Mouse (Mus musculus): ENCODE measurements around the gene Gm8947.
"Not testable (repeated sequence)": the region's sequence is repeated elsewhere in the genome, so short reads cannot be mapped to it uniquely, and the experiment has no call there.

The Gm8947 gene

DNA sequence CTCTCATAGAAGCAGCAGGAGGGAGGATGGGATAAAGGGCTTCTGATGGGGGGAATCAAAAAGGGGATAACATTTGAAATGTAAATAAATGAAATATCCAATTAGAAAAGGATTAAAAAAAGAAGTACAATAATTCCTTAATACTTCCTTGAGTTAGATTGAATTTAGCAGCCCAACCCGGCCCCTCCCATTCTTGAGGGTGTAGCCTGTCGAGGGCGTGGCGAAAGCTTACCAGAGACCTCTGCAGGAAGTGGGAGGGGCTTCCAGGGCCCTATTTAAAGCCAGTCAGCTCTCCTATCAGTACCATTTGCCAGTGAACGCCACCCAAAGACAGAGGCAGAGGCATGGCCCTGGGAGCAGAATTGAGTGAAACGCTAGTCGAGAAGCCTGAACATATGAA, 9.9 kb upstream of the Gm8947 start, which contains the start of gene Gm47985:
Gm47985 (plus strand) TSS at position 272 of the 400 bp plus-strand sequence.
- not testable (repeated sequence) for DNase-seq

DNA sequence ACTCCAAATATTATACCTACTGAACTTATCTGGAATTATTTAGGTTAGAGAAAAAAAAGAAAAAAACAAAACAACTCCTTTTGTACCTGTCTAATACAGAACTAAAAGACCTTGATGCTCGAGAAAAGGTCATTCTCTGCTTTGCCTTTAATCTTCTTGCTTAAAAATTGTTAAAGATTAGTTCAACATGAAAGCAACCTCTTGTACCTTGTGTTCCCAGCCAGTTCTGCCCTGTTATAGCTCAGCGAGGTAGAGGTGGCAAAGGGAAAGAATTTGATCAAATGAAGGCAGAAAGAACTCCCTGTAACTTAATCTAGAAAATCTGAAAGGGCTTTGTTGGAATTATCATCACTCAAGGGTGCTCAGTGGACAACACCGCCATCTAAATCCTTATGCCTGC, 6.0 kb upstream of the Gm8947 start:
- DNase-seq, result not testable (repeated sequence)

DNA sequence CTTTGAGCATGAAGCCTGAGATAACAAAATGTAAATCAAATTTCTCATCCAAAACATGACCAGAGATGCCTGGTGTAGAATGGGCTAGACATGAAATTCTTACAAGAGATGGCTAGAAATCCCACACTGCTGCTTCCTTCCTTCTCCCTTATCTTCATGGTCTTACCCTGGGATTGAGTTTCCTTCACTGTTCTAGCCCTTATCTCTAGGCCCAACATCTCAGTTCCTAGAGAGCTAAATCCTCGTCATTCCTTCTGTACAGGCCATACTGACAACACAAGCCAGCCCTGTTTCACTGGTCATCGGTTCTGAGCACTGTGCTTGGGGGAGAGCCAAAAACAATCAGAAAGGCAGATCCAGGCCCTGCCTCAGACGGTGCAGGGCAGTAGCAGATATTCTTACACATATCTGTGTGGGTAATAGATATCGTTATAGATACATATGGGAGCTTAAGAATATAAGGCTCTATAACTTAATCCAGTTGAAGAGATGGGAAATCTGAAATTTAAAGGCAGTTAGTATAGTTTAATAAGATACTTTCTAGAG, 5.2 kb upstream of the Gm8947 start:
- not testable (repeated sequence) for DNase-seq

DNA sequence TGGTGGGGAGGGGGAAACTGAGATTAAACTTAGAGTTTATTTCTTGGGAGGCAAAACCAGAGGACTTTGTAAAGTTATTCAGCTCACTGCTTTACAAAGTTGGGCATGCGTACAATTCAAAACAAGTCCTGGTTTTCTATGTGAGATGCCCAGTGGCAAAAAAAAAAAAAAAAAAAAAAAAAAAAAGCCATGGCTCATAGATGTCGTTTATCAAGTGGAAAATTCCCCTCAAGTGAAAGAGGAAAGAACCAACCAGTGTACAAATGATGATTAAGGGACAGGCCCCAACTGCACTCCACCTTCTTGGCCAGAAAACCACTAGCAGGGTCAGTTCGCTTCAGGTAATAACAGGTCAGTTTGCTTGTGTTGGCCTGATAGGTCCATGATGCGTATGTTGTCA, 3.7 kb upstream of the Gm8947 start:
- no peak for DNase-seq

DNA sequence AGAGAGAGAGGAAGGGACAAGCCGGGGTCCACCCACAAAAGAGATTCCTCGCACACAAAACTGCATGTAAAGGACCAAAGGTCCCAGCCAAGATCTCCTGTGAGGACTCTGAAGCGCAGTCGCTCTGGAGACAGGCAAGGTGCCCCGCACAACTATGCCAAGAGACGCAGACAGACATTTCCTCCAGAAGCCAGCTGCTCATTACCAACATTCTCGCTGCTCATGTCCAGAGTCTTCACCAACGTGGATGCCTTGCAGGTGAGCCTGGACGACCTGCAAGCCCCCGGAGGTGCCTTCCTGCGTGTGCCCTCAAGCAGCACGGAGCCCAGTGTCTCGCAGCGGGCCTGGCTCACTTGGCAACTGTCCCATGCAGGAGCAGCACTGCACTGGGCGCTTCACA, 563 bp downstream of the Gm8947 start:
- DNase-seq, result not testable (repeated sequence)

DNA sequence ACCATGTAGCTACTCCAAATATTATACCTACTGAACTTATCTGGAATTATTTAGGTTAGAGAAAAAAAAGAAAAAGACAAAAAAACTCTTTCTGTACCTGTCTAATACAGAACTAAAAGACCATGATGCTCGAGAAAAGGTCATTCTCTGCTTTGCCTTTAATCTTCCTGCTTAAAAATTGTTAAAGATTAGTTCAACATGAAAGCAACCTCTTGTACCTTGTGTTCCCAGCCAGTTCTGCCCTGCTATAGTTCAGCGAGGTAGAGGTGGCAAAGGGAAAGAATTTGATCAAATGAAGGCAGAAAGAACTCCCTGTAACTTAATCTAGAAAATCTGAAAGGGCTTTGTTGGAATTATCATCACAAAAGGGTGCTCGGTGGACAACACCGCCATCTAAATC, 3.8 kb downstream of the Gm8947 start:
- not testable (repeated sequence) for DNase-seq

DNA sequence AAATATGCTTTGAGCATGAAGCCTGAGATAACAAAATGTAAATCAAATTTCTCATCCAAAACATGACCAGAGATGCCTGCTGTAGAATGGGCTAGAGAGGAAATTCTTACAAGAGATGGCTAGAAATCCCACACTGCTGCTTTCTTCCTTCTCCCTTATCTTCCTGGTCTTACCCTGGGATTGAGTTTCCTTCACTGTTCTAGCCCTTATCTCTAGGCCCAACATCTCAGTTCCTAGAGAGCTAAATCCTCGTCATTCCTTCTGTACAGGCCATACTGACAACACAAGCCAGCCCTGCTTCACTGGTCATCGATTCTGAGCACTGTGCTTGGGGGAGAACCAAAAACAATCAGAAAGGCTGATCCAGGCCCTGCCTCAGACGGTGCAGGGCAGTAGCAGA, 4.5 kb downstream of the Gm8947 start:
- not testable (repeated sequence) for DNase-seq

DNA sequence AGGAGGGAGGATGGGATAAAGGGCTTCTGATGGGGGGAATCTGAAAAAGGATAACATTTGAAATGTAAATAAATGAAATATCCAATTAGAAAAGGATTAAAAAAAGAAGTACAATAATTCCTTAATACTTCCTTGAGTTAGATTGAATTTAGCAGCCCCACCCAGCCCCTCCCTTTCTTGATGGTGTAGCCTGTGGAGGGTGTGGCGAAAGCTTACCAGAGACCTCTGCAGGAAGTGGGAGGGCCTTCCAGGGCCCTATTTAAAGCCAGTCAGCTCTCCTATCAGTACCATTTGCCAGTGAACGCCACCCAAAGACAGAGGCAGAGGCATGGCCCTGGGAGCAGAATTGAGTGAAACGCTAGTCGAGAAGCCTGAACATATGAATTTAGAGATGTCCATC, 5.9 kb downstream of the Gm8947 start, which contains the start of gene Gm47995:
Gm47995 (plus strand) TSS at position 329 of the 400 bp plus-strand sequence.
- DNase-seq, result not testable (repeated sequence)

DNA sequence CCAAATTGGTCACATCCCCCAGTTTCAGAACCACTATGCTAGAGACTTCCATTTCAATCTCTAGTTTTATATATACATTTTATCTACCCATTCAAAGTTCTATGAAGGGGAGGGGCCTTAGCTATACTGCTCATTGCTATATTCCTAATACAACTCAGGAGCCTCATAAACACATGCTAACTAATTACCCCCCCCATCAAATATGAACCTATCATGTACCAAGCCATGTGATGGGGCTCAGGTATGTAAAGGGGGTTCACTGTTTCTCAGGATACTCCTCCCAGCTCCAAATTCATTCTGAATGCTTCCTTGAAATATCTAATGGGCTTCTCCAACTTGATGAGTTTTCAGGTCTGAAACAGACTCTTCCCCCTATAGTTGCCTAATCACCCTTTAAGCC, 8.4 kb downstream of the Gm8947 start:
- DNase-seq, result not testable (repeated sequence)

DNA sequence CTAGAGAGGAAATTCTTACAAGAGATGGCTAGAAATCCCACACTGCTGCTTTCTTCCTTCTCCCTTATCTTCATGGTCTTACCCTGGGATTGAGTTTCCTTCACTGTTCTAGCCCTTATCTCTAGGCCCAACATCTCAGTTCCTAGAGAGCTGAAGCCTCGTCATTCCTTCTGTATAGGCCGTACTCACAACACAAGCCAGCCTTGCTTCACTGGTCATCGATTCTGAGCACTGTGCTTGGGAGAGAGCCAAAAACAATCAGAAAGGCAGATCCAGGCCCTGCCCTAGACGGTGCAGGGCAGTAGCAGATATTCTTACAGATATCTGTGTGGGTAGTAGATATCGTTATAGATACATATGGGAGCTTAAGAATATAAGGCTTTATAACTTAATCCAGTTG, 10.6 kb downstream of the Gm8947 start:
- not testable (repeated sequence) for DNase-seq

DNA sequence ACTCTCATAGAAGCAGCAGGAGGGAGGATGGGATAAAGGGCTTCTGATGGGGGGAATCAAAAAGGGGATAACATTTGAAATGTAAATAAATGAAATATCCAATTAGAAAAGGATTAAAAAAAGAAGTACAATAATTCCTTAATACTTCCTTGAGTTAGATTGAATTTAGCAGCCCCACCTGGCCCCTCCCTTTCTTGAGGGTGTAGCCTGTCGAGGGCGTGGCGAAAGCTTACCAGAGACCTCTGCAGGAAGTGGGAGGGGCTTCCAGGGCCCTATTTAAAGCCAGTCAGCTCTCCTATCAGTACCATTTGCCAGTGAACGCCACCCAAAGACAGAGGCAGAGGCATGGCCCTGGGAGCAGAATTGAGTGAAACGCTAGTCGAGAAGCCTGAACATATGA, 11.6 kb downstream of the Gm8947 start, which contains the start of gene 3110040M04Rik:
3110040M04Rik (plus strand) TSS at position 304 of the 400 bp plus-strand sequence.
- DNase-seq, result not testable (repeated sequence)

DNA sequence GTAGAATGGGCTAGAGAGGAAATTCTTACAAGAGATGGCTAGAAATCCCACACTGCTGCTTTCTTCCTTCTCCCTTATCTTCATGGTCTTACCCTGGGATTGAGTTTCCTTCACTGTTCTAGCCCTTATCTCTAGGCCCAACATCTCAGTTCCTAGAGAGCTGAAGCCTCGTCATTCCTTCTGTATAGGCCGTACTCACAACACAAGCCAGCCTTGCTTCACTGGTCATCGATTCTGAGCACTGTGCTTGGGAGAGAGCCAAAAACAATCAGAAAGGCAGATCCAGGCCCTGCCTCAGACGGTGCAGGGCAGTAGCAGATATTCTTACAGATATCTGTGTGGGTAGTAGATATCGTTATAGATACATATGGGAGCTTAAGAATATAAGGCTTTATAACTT, 16.3 kb downstream of the Gm8947 start:
- DNase-seq, result not testable (repeated sequence)

DNA sequence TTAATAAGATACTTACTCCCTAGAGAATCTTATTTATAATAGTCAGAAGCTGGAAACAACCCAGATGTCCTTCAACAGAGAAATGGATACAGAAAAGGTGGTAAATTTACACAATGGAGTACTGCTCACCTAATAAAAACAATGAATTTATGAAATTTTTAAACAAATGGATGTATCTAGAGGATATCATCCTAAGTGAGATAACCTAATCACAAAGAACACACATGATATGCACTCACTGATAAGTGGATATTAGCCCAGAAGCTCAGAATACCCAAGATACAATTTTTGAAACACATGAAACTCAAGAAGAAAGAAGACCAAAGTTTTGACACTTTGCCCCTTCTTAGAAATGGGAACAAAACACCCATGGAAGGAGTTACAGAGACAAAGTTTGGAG, 16.8 kb downstream of the Gm8947 start:
- DNase-seq, result not testable (repeated sequence)

DNA sequence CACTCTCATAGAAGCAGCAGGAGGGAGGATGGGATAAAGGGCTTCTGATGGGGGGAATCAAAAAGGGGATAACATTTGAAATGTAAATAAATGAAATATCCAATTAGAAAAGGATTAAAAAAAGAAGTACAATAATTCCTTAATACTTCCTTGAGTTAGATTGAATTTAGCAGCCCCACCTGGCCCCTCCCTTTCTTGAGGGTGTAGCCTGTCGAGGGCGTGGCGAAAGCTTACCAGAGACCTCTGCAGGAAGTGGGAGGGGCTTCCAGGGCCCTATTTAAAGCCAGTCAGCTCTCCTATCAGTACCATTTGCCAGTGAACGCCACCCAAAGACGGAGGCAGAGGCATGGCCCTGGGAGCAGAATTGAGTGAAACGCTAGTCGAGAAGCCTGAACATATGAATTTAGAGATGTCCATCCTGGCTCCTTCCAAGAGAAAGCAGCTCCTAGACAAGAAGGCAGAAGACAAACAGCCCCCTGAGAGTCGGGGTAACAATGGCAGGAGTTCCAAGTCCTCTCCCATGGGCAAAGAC, 17.7 kb downstream of the Gm8947 start, which contains the start of gene Gm47996:
Gm47996 (plus strand) TSS at position 308 of the 532 bp plus-strand sequence.
- DNase-seq, result not testable (repeated sequence)

DNA sequence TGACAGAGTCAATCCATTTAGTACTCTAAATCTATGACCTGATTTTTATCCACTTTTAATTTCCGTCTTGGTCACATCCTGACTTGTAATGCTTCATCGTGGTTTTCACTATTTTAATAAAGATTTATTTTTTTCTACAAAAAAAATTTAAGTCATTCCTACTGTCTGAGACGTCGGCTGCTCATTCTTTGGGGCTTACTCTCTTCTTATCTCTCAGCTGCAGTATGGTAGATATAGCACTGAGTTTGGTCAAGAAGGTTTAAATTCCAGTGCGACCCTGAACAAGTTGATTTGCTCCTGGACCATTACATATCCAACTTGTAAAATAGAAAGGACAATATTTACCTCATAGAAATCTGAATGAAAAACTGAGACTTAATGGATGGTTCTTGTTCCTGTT, 19.5 kb downstream of the Gm8947 start:
- DNase-seq, result not testable (repeated sequence)

DNA sequence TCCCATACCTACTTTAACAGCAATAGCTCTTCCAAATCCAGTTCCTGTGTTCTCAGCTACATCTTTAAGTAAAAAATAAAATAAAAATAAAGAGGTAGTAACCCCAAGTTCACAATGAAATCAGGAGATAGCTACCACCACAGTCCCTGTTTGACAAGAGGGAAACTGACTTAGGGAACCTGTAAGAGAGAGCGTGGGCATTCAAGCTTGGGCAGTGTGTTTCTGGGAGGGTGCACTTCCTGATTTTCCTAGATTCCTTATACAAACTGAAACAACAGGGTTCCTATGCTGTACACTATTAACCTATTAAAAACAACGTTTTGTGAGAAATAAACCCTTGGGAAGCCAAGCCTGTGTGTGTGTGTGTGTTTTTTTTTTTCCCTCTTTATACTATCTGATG, 22.7 kb downstream of the Gm8947 start:
- no peak for DNase-seq

DNA sequence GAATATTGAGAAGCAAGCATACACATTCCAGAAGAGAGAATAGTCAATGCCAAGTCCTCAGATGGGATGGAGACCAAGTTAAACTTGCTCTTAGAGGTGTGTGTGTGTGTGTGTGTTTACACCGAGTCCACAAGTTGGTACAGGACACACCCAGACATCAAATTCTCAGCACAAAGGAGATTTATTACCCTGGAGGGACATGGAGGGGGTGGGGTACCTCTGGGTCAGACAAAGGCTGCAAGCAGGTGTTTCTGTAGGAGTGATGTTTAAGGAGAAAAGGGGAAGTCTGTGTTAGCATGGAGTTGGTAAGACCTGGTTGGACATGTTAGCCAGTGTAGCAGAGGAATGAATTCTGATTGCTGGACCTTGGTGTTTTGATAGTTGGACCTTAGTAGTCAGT, 23.8 kb downstream of the Gm8947 start:
- DNase-seq, result no peak

DNA sequence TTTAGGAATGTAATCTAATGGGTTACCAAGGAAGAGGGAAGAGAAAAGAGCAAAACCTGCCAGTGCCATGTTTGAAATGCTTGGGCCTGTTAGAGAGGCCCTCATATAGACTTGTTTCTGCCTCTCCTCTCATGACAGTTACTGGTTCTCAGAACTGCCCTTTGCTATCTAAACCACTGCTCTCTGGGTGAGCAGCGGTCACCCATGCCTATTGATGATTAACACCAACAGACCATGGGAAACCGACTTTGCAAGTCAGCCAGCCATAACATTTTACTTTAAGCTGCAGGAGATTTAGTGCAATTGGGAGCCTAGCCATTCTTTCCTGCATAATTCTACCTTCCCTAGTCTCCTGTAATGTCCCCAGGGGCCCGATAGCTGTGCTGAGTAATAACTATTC, 24.2 kb downstream of the Gm8947 start:
- no peak for DNase-seq

DNA sequence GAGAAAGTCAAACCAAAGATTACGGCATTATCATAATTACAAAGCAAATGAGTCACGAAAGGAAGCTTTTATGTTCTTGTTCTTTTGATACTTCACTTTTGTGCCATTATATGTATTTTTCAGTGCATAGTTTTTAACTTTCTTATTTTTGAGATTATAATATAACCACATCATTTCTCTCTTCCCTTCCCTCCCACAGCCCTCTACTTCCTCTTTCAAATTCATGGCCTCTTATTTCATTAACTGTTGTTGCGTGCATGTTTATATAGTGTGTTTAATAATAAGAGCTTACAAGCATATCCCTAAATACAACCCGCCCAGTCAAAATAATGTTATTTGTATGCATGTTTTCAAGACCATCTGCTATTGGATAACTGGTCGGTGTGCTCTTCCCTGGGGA, 26.9 kb downstream of the Gm8947 start:
- no peak for DNase-seq

DNA sequence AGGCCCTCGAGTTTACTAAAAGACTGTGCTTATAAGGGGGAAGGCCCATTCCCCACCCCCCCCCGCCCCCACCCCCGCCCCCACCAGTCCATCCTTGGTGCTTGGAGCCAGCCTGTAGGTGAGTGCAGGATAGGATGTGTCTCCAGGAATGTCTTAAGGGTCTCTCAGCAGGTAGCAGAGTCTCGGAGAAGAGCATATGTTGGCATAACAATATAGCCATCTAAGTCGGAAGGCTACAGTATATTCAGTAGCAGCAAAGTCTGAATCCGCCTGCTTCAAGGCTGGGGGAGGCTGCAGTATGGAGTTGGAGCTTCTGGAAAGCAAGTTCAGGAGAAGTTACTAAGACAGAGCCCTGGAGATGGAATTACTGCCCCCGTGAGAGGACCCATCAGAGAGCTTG, 27.9 kb downstream of the Gm8947 start:
- DNase-seq, result no peak

DNA sequence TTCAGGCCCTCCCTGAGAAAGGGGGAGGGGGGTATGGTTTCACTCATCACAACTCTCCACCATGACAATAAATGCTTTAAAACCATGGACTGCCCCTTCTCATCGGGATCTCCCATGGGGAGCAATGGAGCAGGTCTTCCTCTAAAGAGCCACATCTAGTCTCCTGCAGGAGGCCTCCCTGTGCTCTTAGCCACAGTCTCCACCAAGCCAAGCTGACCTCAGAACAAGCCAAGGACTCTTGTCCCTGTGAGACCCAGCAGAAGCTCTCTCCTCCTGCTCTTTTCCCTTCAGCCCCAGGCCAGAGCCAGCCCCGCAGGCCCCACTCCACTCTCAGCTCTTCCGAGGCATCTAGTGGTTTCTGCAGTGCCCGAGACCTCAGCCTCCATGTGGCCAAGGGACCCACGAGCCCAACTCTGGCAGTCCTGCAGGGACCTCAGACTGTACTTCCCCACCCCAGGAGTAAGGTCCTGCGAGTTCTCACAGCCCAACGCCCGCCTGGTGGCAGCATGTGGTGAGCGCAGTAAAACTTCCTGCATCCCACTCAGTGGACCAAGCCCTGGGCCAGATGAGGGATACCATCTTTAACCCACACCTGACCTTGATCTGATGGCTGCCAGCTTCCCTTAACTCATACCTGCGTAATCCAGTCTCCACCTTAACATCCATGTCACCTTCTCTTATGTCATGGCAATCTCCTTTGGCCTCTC, 30.5 kb downstream of the Gm8947 start:
- no peak for DNase-seq

DNA sequence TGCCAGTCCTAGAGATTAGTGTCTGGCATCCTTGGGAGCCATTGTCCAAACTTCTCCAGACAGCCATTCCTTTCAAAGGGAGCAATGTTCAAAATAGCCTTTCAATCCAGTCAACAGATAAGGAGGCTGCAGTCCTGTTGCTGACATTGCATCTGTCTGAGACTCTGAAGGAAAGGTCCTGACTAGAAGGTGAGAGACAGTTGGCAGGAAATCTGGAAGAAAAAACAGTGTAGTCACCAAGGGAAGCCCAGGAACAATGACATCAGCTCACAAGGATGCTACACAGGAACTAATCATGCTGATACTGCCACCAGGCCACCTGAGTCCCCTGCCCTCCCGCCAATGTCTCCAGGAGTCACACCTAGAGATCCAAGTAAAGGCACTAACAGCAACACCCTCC, 31.2 kb downstream of the Gm8947 start:
- DNase-seq, result no peak

DNA sequence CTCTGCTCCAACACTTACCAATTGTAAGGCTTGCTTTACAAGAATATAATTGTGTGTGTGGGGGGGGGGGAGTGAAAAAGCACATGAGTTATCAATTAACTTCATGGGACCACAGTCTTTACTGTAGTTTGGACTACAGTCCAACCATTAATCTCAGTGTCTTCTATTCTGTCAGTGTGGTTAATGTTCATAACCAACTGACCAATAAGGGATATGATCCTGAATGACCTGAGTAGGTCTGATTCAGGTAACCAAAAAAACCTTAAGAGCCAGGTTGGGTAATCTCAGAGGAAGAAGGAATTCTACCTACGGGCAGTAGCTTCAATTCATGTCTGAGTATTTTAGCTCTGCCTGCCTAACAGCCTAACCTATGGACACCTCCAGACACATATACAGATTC, 32.4 kb downstream of the Gm8947 start:
- DNase-seq, result no peak

DNA sequence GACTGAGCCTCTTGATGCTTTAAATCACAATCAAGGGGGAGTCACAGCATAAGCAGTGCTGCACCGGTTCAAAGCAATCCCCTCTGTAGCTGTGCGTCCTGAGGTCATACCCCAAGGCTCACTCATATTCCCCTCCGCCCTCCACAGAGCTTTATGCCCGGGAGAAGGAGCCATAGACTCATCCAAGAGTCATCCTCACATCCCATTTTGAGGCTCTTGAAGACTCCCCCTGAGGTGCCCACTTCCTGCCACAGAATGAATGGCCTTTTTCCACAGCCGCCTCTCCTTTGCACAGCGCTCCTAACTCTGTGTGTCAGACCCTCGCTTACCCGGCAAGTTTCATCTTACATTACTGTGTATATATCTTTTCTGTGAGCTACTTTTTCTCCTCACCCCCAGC, 35.3 kb downstream of the Gm8947 start:
- no peak for DNase-seq

All from lung, postnatal 10 days (tissue).